Comparison of ENCODE assay signal across 8 mouse cellular contexts in genomic region chr8:111300597-111301546, GRCm38 (mm10). TPM values are rescaled to one million over a fixed set of nuclear protein-coding genes. Genes with fewer than 3 reads are reported as not detected.
DNase-seq lines count a peak whose midpoint lies in the region; ATAC-seq and TF ChIP-seq lines count a peak whose summit lies in the region.

No protein-coding gene starts in this region.

- H3K4me3 ChIP-seq in heart, adult 2 months = peak overlapping the region; percentile 11; the same call in 1 of the 2 replicates
- H3K4me3 ChIP-seq in ES-Bruce4 (ENCODE audit: low read depth, low read length) = peak overlapping the region; percentile 74
- peak overlapping the region; percentile 86 for H3K4me3 ChIP-seq in embryonic facial prominence, embryonic 10.5 days
- peak overlapping the region; percentile 90 for H3K4me3 ChIP-seq in intestine, embryonic 15.5 days (replicated peaks)
- H3K4me3 ChIP-seq in macrophage (ENCODE audit: inconsistent target) = peak overlapping the region; percentile 12; the same call in 1 of the 2 replicates

- DNase-seq in heart, adult 2 months = peak in 1 of 2 experiments; percentile 25
- no peak for DNase-seq in heart, postnatal 36 days
- DNase-seq in embryonic facial prominence, embryonic 10.5 days (ENCODE audit: low spot score) = no peak
- DNase-seq in thymus, postnatal 4 days = peak; percentile 43
- DNase-seq in ovary, postnatal 10 days (ENCODE audit: low spot score) = no peak

- H3K36me3 ChIP-seq in heart, adult 2 months (ENCODE audit: control insufficient read depth, insufficient read depth, low read length) = peaks cover 10% of the 10 kb centered on the region
- H3K36me3 ChIP-seq in ES-Bruce4 (ENCODE audit: control insufficient read depth, insufficient read depth, low read length, poor library complexity, severe bottlenecking) (peaks cover 12% of the 10 kb centered on the region), macrophage (ENCODE audit: inconsistent target) (no peaks in the 10 kb centered on the region)
- peaks cover 13% of the 10 kb centered on the region for H3K36me3 ChIP-seq in embryonic facial prominence, embryonic 10.5 days (replicated peaks)
- peaks cover 5% of the 10 kb centered on the region; the same call in 1 of the 2 replicates for H3K36me3 ChIP-seq in intestine, embryonic 15.5 days

- no peak overlapping the region for H3K9ac ChIP-seq in heart, adult 2 months (ENCODE audit: low read depth, low read length)
- peak overlapping the region; percentile 89 for H3K9ac ChIP-seq in ES-Bruce4 (ENCODE audit: low read depth, poor library complexity, severe bottlenecking)
- H3K9ac ChIP-seq in intestine, embryonic 15.5 days = no peak overlapping the region

- intact Hi-C loops in heart, adult 2 months (cut with DNase I) = no loop called here
- intact Hi-C loops in heart, postnatal 36 days (cut with DNase I) = no loop called here

- ATAC-seq in intestine, embryonic 15.5 days = no peak

- no peaks in the 10 kb centered on the region for H3K9me3 ChIP-seq in ES-Bruce4 (replicated peaks; ENCODE audit: control insufficient read depth, insufficient read depth, low read length, poor library complexity, severe bottlenecking)
- no peaks in the 10 kb centered on the region for H3K9me3 ChIP-seq in embryonic facial prominence, embryonic 10.5 days
- H3K9me3 ChIP-seq in intestine, embryonic 15.5 days = no peaks in the 10 kb centered on the region

- whole genome bisulfite sequencing in heart, adult 2 months = 56% methylated on average over 11 of the region's 11 CpGs
- 64% methylated on average over 11 of the region's 11 CpGs for WGBS in embryonic facial prominence, embryonic 10.5 days
- 67% methylated on average over 11 of the region's 11 CpGs for WGBS in intestine, embryonic 15.5 days
- WGBS in macrophage (ENCODE audit: missing documents) = 45% methylated on average over 11 of the region's 11 CpGs

- no peaks in the 10 kb centered on the region for H3K27me3 ChIP-seq in heart, adult 2 months (ENCODE audit: control insufficient read depth, insufficient read depth, low read length)
- no peaks in the 10 kb centered on the region for H3K27me3 ChIP-seq in ES-Bruce4 (ENCODE audit: control insufficient read depth, insufficient read depth, low read length, poor library complexity, severe bottlenecking)
- no peaks in the 10 kb centered on the region for H3K27me3 ChIP-seq in embryonic facial prominence, embryonic 10.5 days (replicated peaks; ENCODE audit: low read depth, poor library complexity, severe bottlenecking)
- no peaks in the 10 kb centered on the region for H3K27me3 ChIP-seq in intestine, embryonic 15.5 days (replicated peaks)

- 0 out of 2 replicates have a peak, but pooled peaks cover 2% of the 10 kb centered on the region for H3K79me2 ChIP-seq in heart, adult 2 months (replicated peaks; ENCODE audit: control insufficient read depth, insufficient read depth, low read length)
- peaks cover 39% of the 10 kb centered on the region for H3K79me2 ChIP-seq in macrophage (ENCODE audit: inconsistent target)

- H3K27ac ChIP-seq in heart, adult 2 months = no peak overlapping the region
- H3K27ac ChIP-seq in ES-Bruce4 (ENCODE audit: insufficient read depth, low read length) (peak overlapping the region; percentile 94), macrophage (peak overlapping the region; percentile 29)
- H3K27ac ChIP-seq in embryonic facial prominence, embryonic 10.5 days (replicated peaks) = peak overlapping the region; percentile 98
- H3K27ac ChIP-seq in intestine, embryonic 15.5 days = peak overlapping the region; percentile 69

- TF ChIP-seq EP300 in heart, adult 2 months (IDR thresholded peaks at IDR 0.05; ENCODE audit: insufficient read depth, low read depth, low read length) = no peak
- no peak for TF ChIP-seq EP300 in ES-Bruce4 (IDR thresholded peaks at IDR 0.05; ENCODE audit: insufficient read depth, low read depth, low read length)

- H3K4me1 ChIP-seq in heart, adult 2 months (ENCODE audit: control insufficient read depth, insufficient read depth, low read length) = no peaks in the 10 kb centered on the region
- H3K4me1 ChIP-seq in ES-Bruce4 (ENCODE audit: control insufficient read depth, insufficient read depth, low read length) = peaks cover 3% of the 10 kb centered on the region
- H3K4me1 ChIP-seq in embryonic facial prominence, embryonic 10.5 days = peaks cover 14% of the 10 kb centered on the region
- peaks cover 5% of the 10 kb centered on the region; the same call in 1 of the 2 replicates for H3K4me1 ChIP-seq in intestine, embryonic 15.5 days (replicated peaks)

- TF ChIP-seq POLR2A in heart, adult 2 months (IDR thresholded peaks at IDR 0.05; ENCODE audit: insufficient read depth, low read depth, low read length) = no peak
- TF ChIP-seq POLR2A in ES-Bruce4 (IDR thresholded peaks at IDR 0.05; ENCODE audit: insufficient read depth, low read length) = no peak

- peak; percentile 56 for TF ChIP-seq CTCF in heart, adult 2 months (IDR thresholded peaks at IDR 0.05)
- TF ChIP-seq CTCF in ES-Bruce4 (IDR thresholded peaks at IDR 0.05; ENCODE audit: low read depth, low read length) = peak; percentile 30

- peak overlapping the region; percentile 54 for H3K4me2 ChIP-seq in intestine, embryonic 15.5 days (replicated peaks)

RNA-seq across cellular contexts. Expression of gene Rfwd3, which starts 0.8 kb away (rescaled TPM):
- total RNA-seq in heart, adult 2 months (2021) = 10 to 100 TPM; 14.2 to 19.0 TPM
- polyA plus RNA-seq in heart, adult 2 months (2012; rRNA removed) = 9.4 and 18.2 TPM in 2 replicates
- 10 to 100 TPM; 16.7 to 21.3 TPM for total RNA-seq in heart, postnatal 36 days (2021)
- 76.1 and 80.6 TPM in 2 replicates for polyA plus RNA-seq in ES-Bruce4 (2011; ENCODE audit: insufficient read depth, insufficient read length, low read depth, missing spikeins)
- polyA plus RNA-seq in embryonic facial prominence, embryonic 10.5 days (2016; fragmentation: Nextera tagmentation; extraction: Ambion mirVana) = 97.9 and 109 TPM in 2 replicates
- polyA plus RNA-seq in intestine, embryonic 15.5 days (2015; fragmentation: Nextera tagmentation; extraction: Ambion mirVana) = 49.4 and 50.3 TPM in 2 replicates
- 10 to 100 TPM in 24 of 26 experiments, 1 to 10 TPM in 2; 8.4 to 40.6 (median 25.6) TPM for total RNA-seq in macrophage (2018; cell fraction: chromatin; rRNA removed)
- total RNA-seq in macrophage (2018; cell fraction: cytosol; rRNA removed) = 10 to 100 TPM; 15.0 to 29.6 (median 24.5) TPM
- total RNA-seq in macrophage (2018; cell fraction: nucleus; rRNA removed) = 10 to 100 TPM; 10.8 to 50.8 (median 24.4) TPM
- polyA plus RNA-seq in macrophage (2018) = 18.6 to 30.0 TPM (median 23.4 TPM) in 3 replicates

RNA-seq across cellular contexts. Expression of gene Mlkl, which starts 37.1 kb away (rescaled TPM):
- total RNA-seq in heart, adult 2 months (2021) = 1 to 10 TPM; 2.8 TPM
- 1.1 and 3.3 TPM in 2 replicates for polyA plus RNA-seq in heart, adult 2 months (2012; rRNA removed)
- total RNA-seq in heart, postnatal 36 days (2021) = 1 to 10 TPM; 2.5 to 3.5 TPM
- polyA plus RNA-seq in ES-Bruce4 (2011; ENCODE audit: insufficient read depth, insufficient read length, low read depth, missing spikeins) (0.61 and 1.3 TPM in 2 replicates), macrophage (2018) (31.1 to 43.3 TPM (median 39.9 TPM) in 3 replicates)
- polyA plus RNA-seq in embryonic facial prominence, embryonic 10.5 days (2016; fragmentation: Nextera tagmentation; extraction: Ambion mirVana) = 0.21 and 0.60 TPM in 2 replicates
- 2.7 TPM in 2 replicates for polyA plus RNA-seq in intestine, embryonic 15.5 days (2015; fragmentation: Nextera tagmentation; extraction: Ambion mirVana)
- 100 to 1,000 TPM in 15 of 26 experiments, 10 to 100 TPM in 11; 32.9 to 278 (median 111) TPM for total RNA-seq in macrophage (2018; cell fraction: chromatin; rRNA removed)
- 100 to 1,000 TPM in 13 of 26 experiments, 10 to 100 TPM in 13; 26.2 to 143 (median 84.1) TPM for total RNA-seq in macrophage (2018; cell fraction: cytosol; rRNA removed)
- 100 to 1,000 TPM in 16 of 26 experiments, 10 to 100 TPM in 10; 31.9 to 318 (median 114) TPM for total RNA-seq in macrophage (2018; cell fraction: nucleus; rRNA removed)

RNA-seq across cellular contexts. Expression of gene Glg1, which starts 41.9 kb away (rescaled TPM):
- total RNA-seq in heart, adult 2 months (2021) = 10 to 100 TPM; 85.0 to 98.0 TPM
- polyA plus RNA-seq in heart, adult 2 months (2012; rRNA removed) = 40.1 and 69.1 TPM in 2 replicates
- total RNA-seq in heart, postnatal 36 days (2021) = 100 to 1,000 TPM; 102 to 106 TPM
- 76.3 and 78.3 TPM in 2 replicates for polyA plus RNA-seq in ES-Bruce4 (2011; ENCODE audit: insufficient read depth, insufficient read length, low read depth, missing spikeins)
- polyA plus RNA-seq in embryonic facial prominence, embryonic 10.5 days (2016; fragmentation: Nextera tagmentation; extraction: Ambion mirVana) = 62.0 and 65.0 TPM in 2 replicates
- polyA plus RNA-seq in intestine, embryonic 15.5 days (2015; fragmentation: Nextera tagmentation; extraction: Ambion mirVana) = 54.5 and 57.4 TPM in 2 replicates
- total RNA-seq in macrophage (2018; cell fraction: chromatin; rRNA removed) = 10 to 100 TPM; 13.1 to 73.9 (median 45.0) TPM
- 100 to 1,000 TPM in 1 of 26 experiments, 10 to 100 TPM in 25; 24.1 to 108 (median 58.6) TPM for total RNA-seq in macrophage (2018; cell fraction: cytosol; rRNA removed)
- 100 to 1,000 TPM in 14 of 26 experiments, 10 to 100 TPM in 12; 53.3 to 221 (median 101) TPM for total RNA-seq in macrophage (2018; cell fraction: nucleus; rRNA removed)
- polyA plus RNA-seq in macrophage (2018) = 64.0 to 109 TPM (median 66.5 TPM) in 3 replicates

Comparison
In these comparisons a context has a peak if more than half of its experiments do, and no peak if none do; other contexts are left out.
1. H3K4me3 ChIP-seq: peak in every context shown above with its lines; median percentile 90 in intestine, embryonic 15.5 days; 86 in embryonic facial prominence, embryonic 10.5 days; 74 in ES-Bruce4; 12 in macrophage; 11 in heart, adult 2 months.